Mouse (Mus musculus): ENCODE measurements at regions not wholly inside any gene's neighbourhood (a gene's known extent, or its start where the extent isn't known, plus 50 kb on each side); places are given as distances from the start of the nearest gene placed in this dataset.
"Not testable (repeated sequence)": the region's sequence is repeated elsewhere in the genome, so short reads cannot be mapped to it uniquely, and the experiment has no call there.

DNA sequence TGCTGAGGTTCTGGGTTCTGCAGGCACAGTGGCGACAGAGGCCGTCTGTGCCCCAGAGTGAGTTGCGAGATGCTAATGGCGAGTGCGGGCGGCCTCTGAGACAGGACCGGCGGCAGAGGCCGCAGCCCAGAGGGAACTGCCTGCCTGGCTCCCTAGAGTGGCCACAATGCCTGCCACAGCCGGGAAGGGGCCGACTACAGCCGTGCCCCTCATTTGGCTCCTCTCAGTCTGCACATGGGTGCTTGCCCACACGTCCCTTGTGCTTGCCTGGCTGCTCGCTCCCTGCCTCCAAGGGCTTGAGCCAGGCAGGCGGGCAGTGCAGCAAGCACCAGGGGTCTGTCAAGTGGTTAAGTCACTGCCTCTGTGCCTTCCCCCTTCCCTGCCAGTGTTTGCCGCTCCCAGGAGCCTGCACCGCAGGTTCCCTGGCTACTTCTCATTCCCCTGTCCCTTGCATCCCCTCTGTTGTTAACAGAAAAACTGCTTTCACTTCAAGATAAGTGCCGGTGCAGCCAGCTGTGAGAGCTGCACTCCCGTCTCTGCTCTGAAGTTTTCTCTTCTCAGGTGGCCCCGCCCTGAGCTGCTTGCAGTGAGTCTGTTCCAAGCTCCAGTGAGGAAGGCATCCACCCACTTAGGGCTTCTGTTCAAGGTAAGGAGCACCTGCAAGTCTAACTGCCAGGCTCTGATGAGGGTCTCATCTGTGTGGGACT, 64.1 kb upstream of the Tgm3 start:
- H3K27ac ChIP-seq (ENCODE audit: insufficient read depth, low read length) = no peak overlapping the region
- TF ChIP-seq CTCF (IDR thresholded peaks at IDR 0.05; ENCODE audit: borderline replicate concordance, insufficient read depth, low read length) = no peak
- no peaks in the 10 kb centered on the region for H3K4me1 ChIP-seq (ENCODE audit: control insufficient read depth, insufficient read depth, low read length)
- H3K4me3 ChIP-seq (ENCODE audit: insufficient read depth, low read length) = no peak overlapping the region

DNA sequence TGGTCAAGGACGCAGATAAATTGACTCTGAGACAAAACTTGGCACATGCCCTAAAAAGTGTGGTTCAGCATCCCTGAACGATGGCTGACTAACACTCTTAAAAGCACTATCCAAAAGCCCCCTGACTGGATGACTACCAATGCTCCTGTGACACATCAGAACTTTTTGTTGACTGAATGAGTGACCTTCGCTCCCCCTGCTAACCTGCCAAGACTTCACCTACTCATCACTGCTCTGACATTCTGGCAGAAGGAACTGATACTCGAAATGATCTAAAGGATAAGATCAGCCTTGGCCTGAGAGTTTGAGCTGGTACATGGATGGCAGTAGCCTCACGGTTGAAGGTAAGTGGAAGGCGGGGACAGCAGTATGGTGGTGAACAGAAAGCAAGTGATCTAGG, 62.4 kb upstream of the Tgm3 start:
- H3K4me1 ChIP-seq (ENCODE audit: control insufficient read depth, insufficient read depth, low read length); H3K4me3 ChIP-seq (ENCODE audit: insufficient read depth, low read length); H3K27ac ChIP-seq (ENCODE audit: insufficient read depth, low read length): not testable (repeated sequence)

GRCm38 (mm10) chr2:129952486-129952885, 59.7 kb upstream of the Tgm3 start:
- TF ChIP-seq POLR2A (IDR thresholded peaks at IDR 0.05; ENCODE audit: low read depth, low read length) = no peak
- TF ChIP-seq CTCF (IDR thresholded peaks at IDR 0.05; ENCODE audit: borderline replicate concordance, insufficient read depth, low read length) = no peak
- Histone ChIP-seq H3K4me3 (ENCODE audit: insufficient read depth, low read length) (no peak overlapping the region), H3K27ac (ENCODE audit: insufficient read depth, low read length) (no peak overlapping the region), H3K4me1 (ENCODE audit: control insufficient read depth, insufficient read depth, low read length) (no peaks in the 10 kb centered on the region)

DNA sequence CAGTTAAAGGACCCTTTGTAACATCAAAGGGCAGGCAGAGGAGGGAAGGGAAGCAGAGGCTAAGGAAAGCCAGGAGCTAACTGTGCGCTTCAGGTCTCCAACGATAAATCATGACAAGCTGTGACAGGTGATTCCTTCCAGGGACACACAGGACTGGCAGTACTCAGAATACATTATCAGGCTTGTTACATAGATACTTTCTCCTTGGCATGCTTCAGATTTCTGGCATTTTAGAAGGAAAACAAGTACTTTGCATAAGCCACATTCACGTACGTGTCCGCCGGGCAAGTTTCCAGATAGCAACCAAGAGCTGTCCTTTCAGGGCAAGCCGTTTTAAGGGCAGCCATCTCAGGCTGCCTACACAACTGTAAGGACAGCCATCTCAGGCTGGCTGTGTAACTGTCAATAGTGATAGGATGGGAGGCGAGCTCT, 56.9 kb upstream of the Tgm3 start:
- Histone ChIP-seq H3K4me1 (ENCODE audit: control insufficient read depth, insufficient read depth, low read length) (no peaks in the 10 kb centered on the region), H3K4me3 (ENCODE audit: insufficient read depth, low read length) (no peak overlapping the region), H3K27ac (ENCODE audit: insufficient read depth, low read length) (no peak overlapping the region)
- TF ChIP-seq CTCF (IDR thresholded peaks at IDR 0.05; ENCODE audit: borderline replicate concordance, insufficient read depth, low read length) (no peak), POLR2A (IDR thresholded peaks at IDR 0.05; ENCODE audit: low read depth, low read length) (no peak)

DNA sequence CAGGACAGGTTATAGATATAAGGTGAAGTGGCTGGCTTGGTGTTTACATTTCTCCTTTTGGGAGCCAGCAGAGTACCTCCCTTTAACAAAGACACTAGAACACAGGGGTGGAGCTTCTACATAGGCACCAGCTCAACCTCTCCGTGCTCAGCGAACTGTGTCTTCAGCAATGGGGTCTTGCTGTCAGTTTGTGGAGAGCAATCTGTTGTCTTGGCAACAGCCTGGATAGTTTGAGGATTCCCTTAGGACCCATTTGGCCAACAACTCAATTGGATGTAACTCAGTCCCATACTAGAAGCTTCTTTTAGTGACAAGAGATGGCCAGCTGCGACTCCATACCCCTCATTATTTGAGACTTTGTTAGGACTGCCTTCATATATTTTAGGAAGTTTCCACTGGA, 54.0 kb upstream of the Tgm3 start:
- Histone ChIP-seq H3K4me3 (ENCODE audit: insufficient read depth, low read length) (no peak overlapping the region), H3K27ac (ENCODE audit: insufficient read depth, low read length) (no peak overlapping the region), H3K4me1 (ENCODE audit: control insufficient read depth, insufficient read depth, low read length) (no peaks in the 10 kb centered on the region)
- TF ChIP-seq CTCF (IDR thresholded peaks at IDR 0.05; ENCODE audit: borderline replicate concordance, insufficient read depth, low read length) = no peak
- TF ChIP-seq POLR2A (IDR thresholded peaks at IDR 0.05; ENCODE audit: low read depth, low read length) = no peak

- no peak for TF ChIP-seq POLR2A (IDR thresholded peaks at IDR 0.05; ENCODE audit: low read depth, low read length)
- TF ChIP-seq CTCF (IDR thresholded peaks at IDR 0.05; ENCODE audit: borderline replicate concordance, insufficient read depth, low read length) = no peak
- Histone ChIP-seq H3K4me3 (ENCODE audit: insufficient read depth, low read length) (no peak overlapping the region), H3K4me1 (ENCODE audit: control insufficient read depth, insufficient read depth, low read length) (no peaks in the 10 kb centered on the region), H3K27ac (ENCODE audit: insufficient read depth, low read length) (no peak overlapping the region)
These were observed 51.8 kb upstream of the Tgm3 start for GRCm38 (mm10) chr2:129960364-129960763.

- TF ChIP-seq POLR2A (IDR thresholded peaks at IDR 0.05; ENCODE audit: low read depth, low read length) (no peak), CTCF (IDR thresholded peaks at IDR 0.05; ENCODE audit: borderline replicate concordance, insufficient read depth, low read length) (no peak)
- Histone ChIP-seq H3K4me3 (ENCODE audit: insufficient read depth, low read length) (no peak overlapping the region), H3K27ac (ENCODE audit: insufficient read depth, low read length) (no peak overlapping the region), H3K4me1 (ENCODE audit: control insufficient read depth, insufficient read depth, low read length) (no peaks in the 10 kb centered on the region)
These were observed 50.6 kb upstream of the Tgm3 start for GRCm38 (mm10) chr2:129961522-129961921.

Data from embryonic fibroblast, embryonic 13.5 days (primary cell).